Mouse (Mus musculus) midbrain, embryonic 16.5 days (tissue): Measurements from ENCODE around the gene Ogn. TPM values are rescaled to one million over a fixed set of nuclear protein-coding genes. Genes with fewer than 3 reads are reported as not detected.

ENCODE experiments used
- ATAC-seq: fragments of 200-750 bp; cut with Nextera tagmentation; 2 replicates; pipeline ENCODE4 v1.8.0; 2017; ENCODE audit warnings: moderate TSS enrichment
- H3K27ac ChIP-seq: fragments of 300-500 bp; sonication (generic); 2 replicates; pipeline ENCODE4 v1.5.1; 2014; ENCODE audit warnings: mild to moderate bottlenecking, low read length, mixed read lengths
- H3K27me3 ChIP-seq: fragments of 300-500 bp; sonication (generic); 2 replicates; pipeline ENCODE4 v1.6.1; 2014; ENCODE audit warnings: low read depth, low read length, mixed read lengths; ENCODE audit not compliant: control insufficient read depth, insufficient read depth
- H3K36me3 ChIP-seq: fragments of 300-500 bp; sonication (generic); 2 replicates; pipeline ENCODE4 v1.6.1; 2014; ENCODE audit warnings: mild to moderate bottlenecking, low read length, moderate library complexity, mixed read lengths; ENCODE audit not compliant: control insufficient read depth, insufficient read depth
- H3K4me1 ChIP-seq: fragments of 300-500 bp; sonication (generic); 2 replicates; pipeline ENCODE4 v1.6.1; 2014; ENCODE audit warnings: mild to moderate bottlenecking, low read length, mixed read lengths; ENCODE audit not compliant: control insufficient read depth, insufficient read depth
- H3K4me2 ChIP-seq: fragments of 300-500 bp; sonication (generic); 2 replicates; pipeline ENCODE4 v1.6.1; 2014; ENCODE audit warnings: mild to moderate bottlenecking, low read length, mixed read lengths
- H3K4me3 ChIP-seq: fragments of 300-500 bp; sonication (generic); 2 replicates; pipeline ENCODE4 v1.5.1; 2014; ENCODE audit warnings: low read depth, mild to moderate bottlenecking, low read length, moderate library complexity, mixed read lengths
- H3K9ac ChIP-seq: fragments of 300-500 bp; sonication (generic); 2 replicates; pipeline ENCODE4 v1.6.1; 2014; ENCODE audit warnings: low read depth, low read length, mixed read lengths
- H3K9me3 ChIP-seq: fragments of 300-500 bp; sonication (generic); replicated peaks from 2 replicates; pipeline ENCODE4 v1.6.1; 2014; ENCODE audit warnings: mild to moderate bottlenecking, low read length, mixed read lengths; ENCODE audit not compliant: control insufficient read depth, poor library complexity, severe bottlenecking
- WGBS: fragments of 180-500 bp; shearing (Covaris S2); extraction: QIAGEN DNeasy Blood & Tissue Kit; methylation state at CpG from one replicate; pipeline ENCODE4 v1.1.7; 2014; 5-methylcytosine and 5-hydroxymethylcytosine counted together
- polyA plus RNA-seq: library from polyadenylated mRNA; unstranded; fragments of >200 nt; fragmentation: Nextera tagmentation; extraction: Ambion mirVana; gene quantifications from 2 replicates; pipeline ENCODE4 v1.2.1, GENCODE M21; 2015

Ogn gene
- 10.7 and 11.4 TPM in 2 replicates for polyA plus RNA-seq

DNA sequence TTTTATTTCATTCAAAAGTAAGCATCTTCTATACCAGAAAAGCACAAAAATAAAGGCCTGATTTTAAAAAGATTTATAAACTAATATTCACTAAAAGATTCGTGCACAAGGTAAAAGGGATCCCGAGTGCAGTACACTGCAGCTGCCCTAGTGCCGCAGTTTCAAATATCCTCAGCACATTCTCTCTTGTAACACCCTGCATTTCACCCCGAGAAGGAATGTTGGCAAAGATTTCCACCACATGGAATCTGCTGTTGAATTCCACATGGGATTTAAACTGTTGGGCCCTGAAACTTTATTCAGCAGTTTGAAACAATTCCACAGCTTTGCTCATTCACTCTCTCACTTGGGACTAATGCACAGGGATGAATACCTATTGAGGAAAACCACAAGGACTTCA lies at the start of gene Ogn:
Gene Ogn (plus strand): TSS at position 333 of the 400 bp plus-strand sequence.
- Histone ChIP-seq H3K9ac (no peak within 1 kb of the TSS), H3K36me3 (no peaks in the 10 kb centered on the region), H3K27me3 (no peaks in the 10 kb centered on the region), H3K4me3 (no peak within 1 kb of the TSS), H3K4me1 (no peaks in the 10 kb centered on the region), H3K4me2 (no peak within 1 kb of the TSS), H3K27ac (no peak within 1 kb of the TSS), H3K9me3 (no peaks in the 10 kb centered on the region)
- 59% methylated on average over 4 of the region's 4 CpGs for WGBS
- no peak for ATAC-seq

DNA sequence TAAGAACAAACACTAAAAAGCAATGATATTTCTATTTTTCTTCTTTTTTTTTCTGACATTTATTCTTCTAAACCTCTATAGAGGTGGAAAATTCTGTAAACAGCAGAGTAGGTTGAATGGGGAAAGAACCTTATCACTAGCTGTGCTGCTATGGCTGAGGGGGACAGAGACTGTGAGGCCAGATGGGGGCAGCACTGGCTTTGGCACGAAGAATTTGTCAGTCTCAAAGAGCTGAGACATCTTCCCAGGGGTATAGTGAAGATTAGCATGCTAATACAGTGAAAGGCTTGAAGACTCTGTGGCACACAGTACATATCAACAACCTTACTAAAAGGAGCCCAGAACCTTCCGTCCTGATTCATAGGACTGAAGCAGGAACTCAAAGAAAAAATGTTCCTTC lies 48.7 kb upstream of the Ogn start:
- Histone ChIP-seq H3K4me1 (no peaks in the 10 kb centered on the region), H3K9ac (no peak overlapping the region), H3K27ac (no peak overlapping the region), H3K4me2 (no peak overlapping the region), H3K36me3 (no peaks in the 10 kb centered on the region), H3K4me3 (no peak overlapping the region), H3K27me3 (no peaks in the 10 kb centered on the region), H3K9me3 (no peaks in the 10 kb centered on the region)
- 31% methylated on average over 2 of the region's 2 CpGs for WGBS
- no peak for ATAC-seq

DNA sequence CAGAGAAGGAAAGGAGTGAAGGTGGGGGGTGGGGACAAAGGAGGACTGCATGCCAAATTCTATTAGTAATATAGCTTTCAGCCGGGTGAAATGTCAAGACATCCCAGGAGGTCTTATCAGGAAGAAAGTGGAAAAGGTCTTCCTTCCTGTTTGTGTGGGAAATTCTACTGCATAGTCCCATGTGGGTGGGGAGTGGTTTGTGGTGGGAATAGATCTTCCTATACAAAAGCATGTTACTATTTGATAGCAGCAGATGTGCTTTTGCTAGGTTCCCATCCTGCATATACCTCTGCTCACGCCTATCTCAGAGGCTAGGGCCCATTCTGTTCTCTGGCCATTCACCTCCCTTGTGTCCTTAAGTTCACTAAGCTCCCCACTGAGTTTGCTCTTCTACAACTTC lies 47.0 kb upstream of the Ogn start:
- 76% methylated on average over 2 of the region's 2 CpGs for WGBS
- ATAC-seq: no peak
- H3K27me3 ChIP-seq: no peaks in the 10 kb centered on the region
- H3K4me3 ChIP-seq: no peak overlapping the region
- H3K4me2 ChIP-seq: no peak overlapping the region
- no peaks in the 10 kb centered on the region for H3K4me1 ChIP-seq
- no peak overlapping the region for H3K27ac ChIP-seq
- no peaks in the 10 kb centered on the region for H3K9me3 ChIP-seq
- H3K9ac ChIP-seq: no peak overlapping the region
- H3K36me3 ChIP-seq: no peaks in the 10 kb centered on the region

DNA sequence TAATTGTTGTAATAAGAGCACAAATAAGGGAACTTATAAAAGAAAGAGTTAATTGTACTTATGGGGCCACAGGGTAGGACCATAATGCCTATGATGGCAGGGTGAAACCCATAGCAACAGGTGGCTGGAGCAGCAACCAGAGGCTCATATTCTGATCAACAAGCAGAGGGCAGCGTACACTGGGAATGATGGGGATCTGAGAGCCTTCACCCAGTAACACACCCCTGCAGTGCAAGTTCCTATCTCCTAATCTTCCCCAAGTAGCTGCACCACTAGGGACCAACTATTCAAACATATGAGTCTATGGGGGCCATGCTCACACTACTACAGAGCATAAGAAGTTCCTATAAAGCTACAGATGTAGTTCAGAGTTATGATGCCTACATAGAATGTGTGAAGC lies 43.5 kb upstream of the Ogn start:
- WGBS: 95% methylated on average over 1 of the region's 1 CpGs
- Histone ChIP-seq H3K4me1 (no peaks in the 10 kb centered on the region), H3K27me3 (no peaks in the 10 kb centered on the region), H3K9ac (no peak overlapping the region), H3K36me3 (no peaks in the 10 kb centered on the region), H3K9me3 (no peaks in the 10 kb centered on the region), H3K4me2 (no peak overlapping the region), H3K4me3 (no peak overlapping the region), H3K27ac (no peak overlapping the region)
- no peak for ATAC-seq

DNA sequence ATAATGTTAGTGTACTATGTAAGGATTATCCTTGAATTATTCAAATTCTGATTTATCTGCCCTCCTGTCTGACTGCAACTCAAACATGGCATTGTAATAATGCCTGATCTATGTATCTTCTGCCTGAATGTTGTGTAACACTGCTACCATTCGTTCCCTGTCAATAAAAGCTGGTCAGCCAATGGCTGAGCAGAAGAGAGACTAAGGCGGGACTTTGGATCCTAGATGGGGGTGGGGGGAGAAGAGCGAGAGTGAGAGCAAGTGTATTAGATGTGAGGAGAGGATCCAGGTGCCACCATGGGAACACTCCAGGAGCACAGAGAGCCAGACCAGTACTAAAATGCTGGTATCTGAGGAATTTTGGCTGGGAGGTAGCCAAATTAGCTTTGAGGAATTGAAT lies 37.5 kb upstream of the Ogn start:
- Histone ChIP-seq H3K27ac (no peak overlapping the region), H3K4me1 (no peaks in the 10 kb centered on the region), H3K27me3 (no peaks in the 10 kb centered on the region), H3K4me2 (no peak overlapping the region), H3K4me3 (no peak overlapping the region), H3K36me3 (no peaks in the 10 kb centered on the region), H3K9me3 (no peaks in the 10 kb centered on the region), H3K9ac (no peak overlapping the region)
- ATAC-seq: no peak
- 69% methylated on average over 3 of the region's 3 CpGs for WGBS

DNA sequence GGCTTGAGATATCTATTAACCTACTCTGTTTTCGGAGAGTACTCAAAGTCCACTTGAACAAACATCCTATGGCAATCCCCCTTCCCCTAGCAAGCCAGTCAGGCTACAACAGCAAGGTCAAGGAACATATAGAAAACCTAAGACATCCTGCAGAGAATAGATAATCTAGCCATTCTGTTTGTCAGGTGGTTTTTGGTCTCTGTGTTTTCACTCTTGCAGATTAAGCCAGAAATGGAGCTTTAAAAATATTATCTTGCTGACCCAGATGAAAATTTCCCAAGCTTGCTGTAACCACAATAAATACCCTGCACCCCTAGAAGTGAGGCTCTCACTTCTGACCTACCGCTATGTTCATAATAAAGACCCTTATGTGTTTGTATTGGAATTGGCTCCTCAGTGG lies 36.4 kb upstream of the Ogn start:
- H3K36me3 ChIP-seq: no peaks in the 10 kb centered on the region
- no peak overlapping the region for H3K9ac ChIP-seq
- no peak overlapping the region for H3K27ac ChIP-seq
- no peaks in the 10 kb centered on the region for H3K4me1 ChIP-seq
- no peak overlapping the region for H3K4me3 ChIP-seq
- no peak for ATAC-seq
- H3K9me3 ChIP-seq: no peaks in the 10 kb centered on the region
- H3K27me3 ChIP-seq: no peaks in the 10 kb centered on the region
- H3K4me2 ChIP-seq: no peak overlapping the region
- 86% methylated on average over 2 of the region's 2 CpGs for WGBS

DNA sequence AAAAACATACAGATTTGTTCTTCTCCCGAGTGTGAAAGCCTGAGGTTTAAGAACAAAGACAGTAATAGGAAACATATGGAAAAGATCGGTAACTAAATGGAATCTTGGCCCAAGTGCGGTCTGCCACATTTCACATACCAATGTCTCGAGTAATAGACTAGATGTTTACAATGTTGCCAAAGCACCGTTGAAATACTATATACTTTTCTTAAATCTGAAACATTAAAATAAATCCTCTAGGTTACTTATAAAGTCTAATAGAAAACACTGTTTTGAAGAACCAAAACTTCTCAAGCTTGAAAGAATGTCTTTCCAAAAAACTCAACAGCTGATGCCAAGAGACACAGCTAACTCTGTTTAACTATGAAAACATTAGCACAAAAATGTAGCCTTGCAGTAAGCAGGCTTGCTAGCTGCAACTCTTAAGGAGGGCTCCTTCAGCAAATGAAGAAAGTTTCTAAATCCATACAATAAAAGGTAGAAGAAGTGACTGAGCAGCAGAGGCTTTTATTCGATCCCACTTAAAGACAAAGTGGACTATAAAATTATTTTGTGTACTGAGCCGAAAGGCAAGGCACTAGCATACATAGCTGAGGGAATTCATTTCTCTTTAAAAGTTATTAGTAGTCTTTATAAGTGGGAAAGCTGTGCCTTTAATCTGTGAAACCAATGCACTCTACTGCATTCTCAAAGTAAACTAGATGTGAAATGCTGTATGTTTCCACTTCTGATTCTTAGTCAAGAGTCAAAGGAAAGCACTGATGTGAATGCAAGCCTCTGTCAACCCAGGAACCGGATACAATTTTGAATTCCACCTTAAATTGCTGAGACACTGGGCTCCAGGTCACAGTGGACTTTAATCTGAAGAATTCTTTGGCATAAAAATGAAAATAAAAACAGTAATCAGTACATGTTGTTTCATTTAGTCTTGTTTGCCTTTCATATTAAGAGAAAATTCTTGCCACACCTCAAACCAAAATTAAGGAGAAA lies 26.0 kb upstream of the Ogn start, which contains the start of gene Omd:
Gene Omd (plus strand): TSS at position 922 of the 990 bp plus-strand sequence.
- H3K27me3 ChIP-seq: no peaks in the 10 kb centered on the region
- H3K4me1 ChIP-seq: no peaks in the 10 kb centered on the region
- no peak within 1 kb of the TSS for H3K27ac ChIP-seq
- no peaks in the 10 kb centered on the region for H3K36me3 ChIP-seq
- H3K4me3 ChIP-seq: no peak within 1 kb of the TSS
- H3K9me3 ChIP-seq: no peaks in the 10 kb centered on the region
- no peak within 1 kb of the TSS for H3K4me2 ChIP-seq
- 85% methylated on average over 8 of the region's 8 CpGs for WGBS
- no peak for ATAC-seq
- no peak within 1 kb of the TSS for H3K9ac ChIP-seq

DNA sequence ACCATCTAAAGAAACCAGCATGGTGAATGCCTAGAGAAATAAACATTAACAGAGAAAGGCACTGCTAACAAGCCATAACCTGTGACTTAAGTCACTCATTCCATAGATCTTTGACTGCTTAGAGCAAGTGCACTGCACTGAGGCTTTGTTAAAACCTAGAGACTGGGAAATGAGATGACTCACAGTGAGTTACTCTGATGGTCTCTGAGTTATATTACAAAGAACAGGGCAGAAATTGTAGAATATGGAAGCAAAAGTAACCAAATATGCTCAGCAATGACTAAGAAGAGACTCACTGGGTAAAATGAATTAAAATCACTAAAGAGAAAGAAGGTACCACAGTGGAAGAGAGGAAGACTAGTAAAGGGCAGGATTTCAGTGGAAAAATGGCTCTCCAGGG lies 24.0 kb upstream of the Ogn start:
- H3K36me3 ChIP-seq: no peaks in the 10 kb centered on the region
- ATAC-seq: no peak
- no peaks in the 10 kb centered on the region for H3K27me3 ChIP-seq
- no peak overlapping the region for H3K9ac ChIP-seq
- no peak overlapping the region for H3K4me3 ChIP-seq
- no peaks in the 10 kb centered on the region for H3K4me1 ChIP-seq
- no peak overlapping the region for H3K27ac ChIP-seq
- H3K9me3 ChIP-seq: no peaks in the 10 kb centered on the region
- H3K4me2 ChIP-seq: no peak overlapping the region

DNA sequence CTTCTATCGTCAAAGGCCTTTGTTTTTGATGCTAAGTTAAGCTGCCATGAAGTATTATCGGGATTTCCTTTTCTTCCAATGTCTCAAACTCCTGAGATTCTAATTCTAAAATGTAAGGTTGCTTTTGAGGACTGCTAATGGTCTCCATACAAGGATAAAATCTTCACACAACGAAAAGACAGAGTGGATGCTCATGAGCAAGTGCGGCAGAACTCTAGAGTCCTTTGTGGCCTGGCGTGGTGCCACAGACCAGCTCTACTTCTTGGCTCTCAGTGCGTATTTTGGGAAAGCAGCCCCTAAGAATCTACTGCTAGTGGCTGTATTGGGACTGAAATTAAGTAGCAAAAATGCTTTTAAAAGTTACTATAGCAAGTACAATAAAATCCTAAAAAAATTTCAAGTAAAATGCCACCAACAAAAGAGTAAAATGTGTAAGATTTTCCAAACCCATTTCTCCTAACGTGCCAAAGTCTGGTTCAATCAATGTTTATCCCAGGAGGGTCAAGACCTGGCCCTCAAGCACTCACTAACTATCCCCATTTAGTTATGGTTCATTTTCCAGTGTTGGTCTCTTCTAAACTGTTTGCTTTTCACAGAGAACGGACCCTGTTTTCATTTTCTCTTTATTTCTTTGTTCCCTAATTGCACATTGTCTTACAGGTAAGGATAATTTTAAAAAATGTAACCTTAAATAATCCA lies 23.4 kb upstream of the Ogn start:
- WGBS: 79% methylated on average over 8 of the region's 8 CpGs
- no peak for ATAC-seq

More for the DNA sequence above, 23.4 kb upstream of the Ogn start:
- H3K4me1 ChIP-seq: no peaks in the 10 kb centered on the region
- H3K36me3 ChIP-seq: no peaks in the 10 kb centered on the region
- no peak overlapping the region for H3K4me2 ChIP-seq
- no peaks in the 10 kb centered on the region for H3K27me3 ChIP-seq
- H3K9ac ChIP-seq: no peak overlapping the region
- no peak overlapping the region for H3K27ac ChIP-seq
- no peak overlapping the region for H3K4me3 ChIP-seq
- no peaks in the 10 kb centered on the region for H3K9me3 ChIP-seq
